Mouse (Mus musculus): ENCODE measurements around the gene Olfr1049. TPM values are rescaled to one million over a fixed set of nuclear protein-coding genes. Genes with fewer than 3 reads are reported as not detected.

Gene Olfr1049
- not detected for total RNA-seq (2023)

DNA sequence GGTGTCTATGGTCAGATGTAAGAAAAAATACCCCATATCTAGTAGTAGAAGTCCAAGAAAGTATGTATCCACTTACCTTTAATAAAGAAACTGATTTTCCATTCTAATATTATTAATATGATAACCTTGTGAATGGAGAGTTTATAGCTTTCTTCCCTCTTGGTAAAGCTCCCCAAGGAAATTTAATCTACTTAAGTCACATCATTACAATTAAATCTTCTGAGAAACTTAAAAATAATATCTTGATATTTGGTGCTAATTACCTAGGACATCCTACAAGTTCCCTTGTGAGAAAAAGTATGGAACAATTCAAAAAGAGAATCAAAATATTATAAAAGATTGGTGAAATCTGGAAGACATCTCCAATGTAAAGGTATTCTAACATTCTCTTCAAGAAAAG, at the start of gene Olfr1049:
TSS of gene Olfr1049 (minus strand) at position 101 of the 400 bp plus-strand sequence.

GRCm38 (mm10) chr2:86292155-86292554, 34.0 kb upstream of the Olfr1049 start, which contains the start of gene Olfr1052:
Gene Olfr1052, plus strand, starts transcription at chr2:86292455.

GRCm38 (mm10) chr2:86278988-86279387, 20.9 kb upstream of the Olfr1049 start, which contains the start of gene Olfr1051:
Gene Olfr1051, minus strand, starts transcription at chr2:86279088.

GRCm38 (mm10) chr2:86240189-86240588, 17.9 kb downstream of the Olfr1049 start, which contains the start of gene Olfr1048:
Gene Olfr1048, minus strand, starts transcription at chr2:86240289.

GRCm38 (mm10) chr2:86231301-86231700, 26.8 kb downstream of the Olfr1049 start, which contains the start of gene Olfr1047:
Gene Olfr1047, minus strand, starts transcription at chr2:86231401.

GRCm38 (mm10) chr2:86219214-86219613, 38.9 kb downstream of the Olfr1049 start, which contains the start of gene Olfr1046:
Gene Olfr1046, minus strand, starts transcription at chr2:86219314.

Other genes starting within 250 kb of the Olfr1049 start
- not detected for gene Olfr1033, start 237.7 kb downstream of the Olfr1049 start, total RNA-seq (2023)
- not detected for gene Olfr1034, start 212.5 kb downstream of the Olfr1049 start, total RNA-seq (2023)
- gene Olfr1036, start 184.3 kb downstream of the Olfr1049 start, total RNA-seq (2023), result not detected
- not detected for gene Olfr1037, start 170.9 kb downstream of the Olfr1049 start, total RNA-seq (2023)
- not detected for gene Olfr1039, start 122.4 kb downstream of the Olfr1049 start, total RNA-seq (2023)
- gene Olfr1040, start 111.6 kb downstream of the Olfr1049 start, total RNA-seq (2023), result not detected
- gene Olfr1042, start 96.5 kb downstream of the Olfr1049 start, total RNA-seq (2023), result not detected
- gene Olfr1043, start 90.8 kb downstream of the Olfr1049 start, total RNA-seq (2023), result not detected
- not detected for gene Olfr1044, start 80.5 kb downstream of the Olfr1049 start, total RNA-seq (2023)
- not detected for gene Olfr52, start 72.6 kb downstream of the Olfr1049 start, total RNA-seq (2023)
- not detected for gene Olfr1045, start 55.3 kb downstream of the Olfr1049 start, total RNA-seq (2023)
- not detected for gene Olfr1046, start 39.0 kb downstream of the Olfr1049 start, total RNA-seq (2023)
- not detected for gene Olfr1047, start 26.9 kb downstream of the Olfr1049 start, total RNA-seq (2023)
- not detected for gene Olfr1048, start 18.0 kb downstream of the Olfr1049 start, total RNA-seq (2023)
- gene Olfr1051, start 20.8 kb upstream of the Olfr1049 start, total RNA-seq (2023), result not detected
- gene Olfr1052, start 34.1 kb upstream of the Olfr1049 start, total RNA-seq (2023), result not detected
- gene Olfr1053, start 57.0 kb upstream of the Olfr1049 start, total RNA-seq (2023), result not detected
- not detected for gene Olfr1054, start 77.1 kb upstream of the Olfr1049 start, total RNA-seq (2023)
- not detected for gene Olfr1055, start 92.0 kb upstream of the Olfr1049 start, total RNA-seq (2023)
- gene Olfr1056, start 104.1 kb upstream of the Olfr1049 start, total RNA-seq (2023), result not detected
- gene Olfr1057, start 120.1 kb upstream of the Olfr1049 start, total RNA-seq (2023), result not detected
- not detected for gene Olfr1058, start 130.2 kb upstream of the Olfr1049 start, total RNA-seq (2023)
- not detected for gene Olfr1061, start 155.7 kb upstream of the Olfr1049 start, total RNA-seq (2023)
- gene Olfr1062, start 168.4 kb upstream of the Olfr1049 start, total RNA-seq (2023), result not detected
- gene Olfr1065, start 192.3 kb upstream of the Olfr1049 start, total RNA-seq (2023), result not detected
- gene Olfr1066, start 197.9 kb upstream of the Olfr1049 start, total RNA-seq (2023), result not detected
- gene Olfr228, start 229.1 kb upstream of the Olfr1049 start, total RNA-seq (2023), result not detected